Mouse (Mus musculus): Measurements from ENCODE around the gene Phc1.

Phc1 gene

DNA sequence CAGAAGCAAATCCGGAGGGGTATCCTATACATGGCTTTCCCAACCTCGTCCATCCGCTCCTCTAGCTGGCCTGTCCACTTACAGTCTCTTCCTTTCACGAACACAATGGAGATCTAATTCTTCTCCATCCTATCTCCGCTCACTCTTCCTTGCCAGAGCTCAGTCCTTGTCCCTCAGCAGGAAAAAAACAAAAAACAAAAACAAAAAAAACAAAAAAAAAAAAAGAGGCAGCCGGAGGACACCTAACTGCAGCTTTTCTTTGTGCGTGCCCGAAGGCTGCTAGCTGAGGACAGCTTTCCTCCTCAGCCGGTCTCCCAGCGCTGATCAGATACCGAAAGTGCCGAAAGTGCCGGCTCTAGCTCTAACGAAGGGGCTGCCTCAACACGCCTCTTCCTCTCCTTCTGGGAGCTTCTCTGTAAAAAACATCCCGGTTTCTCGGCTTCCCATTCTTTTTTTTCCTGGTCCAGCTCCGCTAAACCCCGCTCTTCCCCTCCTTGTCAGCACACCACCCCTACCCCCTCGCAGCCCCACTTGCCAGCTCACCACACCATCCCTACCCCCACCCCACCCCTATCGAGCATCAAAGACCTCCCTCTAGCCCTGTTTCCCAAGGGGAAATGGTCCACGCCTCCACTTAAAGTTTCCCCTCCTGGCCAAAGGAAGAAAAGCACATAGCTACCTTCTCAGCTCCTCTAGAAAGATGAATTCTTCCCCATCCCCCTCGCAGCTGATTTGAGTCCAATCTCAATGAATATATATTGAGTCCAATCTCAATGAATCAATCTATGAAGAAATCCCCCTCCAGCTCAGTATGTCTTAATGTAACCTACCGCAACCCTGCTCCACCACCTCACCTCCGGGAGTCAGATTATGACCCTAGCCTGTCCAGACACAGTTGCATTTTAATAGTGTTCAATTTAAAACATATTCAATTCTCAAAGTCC, 42.8 kb downstream of the Phc1 start:
- no peak for DNase-seq (ENCODE audit: extremely low read depth, low read depth, low spot score)

DNA sequence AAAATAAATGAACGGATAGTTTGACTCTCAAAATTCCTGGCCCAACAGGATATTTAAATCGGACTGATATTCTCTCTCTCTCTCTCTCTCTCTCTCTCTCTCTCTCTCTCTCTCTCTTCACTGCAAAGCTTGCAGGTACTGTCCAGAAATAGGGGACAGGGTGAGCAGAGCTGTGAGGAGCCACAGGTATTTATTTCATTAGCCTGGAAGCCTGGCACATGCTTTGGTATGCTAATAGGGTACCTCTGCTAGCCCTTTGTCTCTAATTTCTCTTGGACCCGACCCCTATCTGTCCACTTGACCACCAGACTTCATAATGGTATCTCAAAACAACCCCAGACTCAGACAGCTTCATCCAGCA, 43.5 kb downstream of the Phc1 start:
- no peak for DNase-seq (ENCODE audit: extremely low read depth, low read depth, low spot score)

GRCm38 (mm10) chr6:122295242-122295641, 45.1 kb downstream of the Phc1 start:
- no peak for DNase-seq (ENCODE audit: extremely low read depth, low read depth, low spot score)

- DNase-seq (ENCODE audit: extremely low read depth, low read depth, low spot score) = no peak
Observed at GRCm38 (mm10) chr6:122294290-122294689, 46.1 kb downstream of the Phc1 start.

- no peak for DNase-seq (ENCODE audit: extremely low read depth, low read depth, low spot score)
Observed at GRCm38 (mm10) chr6:122293796-122294195, 46.6 kb downstream of the Phc1 start.

DNA sequence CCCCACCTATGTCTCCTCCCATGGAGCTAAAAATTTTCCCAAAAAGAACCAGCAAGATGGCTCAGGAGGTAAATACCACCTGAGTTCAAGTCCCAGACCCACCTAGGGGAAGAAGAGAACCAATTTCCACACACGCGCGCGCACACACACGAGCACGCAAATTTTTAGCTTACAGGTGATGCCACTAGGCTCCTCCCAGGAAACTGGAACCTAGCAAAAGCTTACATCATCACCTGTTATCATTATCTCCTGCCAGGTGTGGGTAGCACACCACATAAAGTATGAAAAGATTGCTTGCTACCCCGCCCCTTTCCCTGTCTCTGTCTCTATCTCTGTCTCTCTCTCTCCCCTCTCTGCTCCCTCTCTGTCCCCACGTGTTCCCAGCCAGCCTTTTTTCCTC, 47.2 kb downstream of the Phc1 start:
- no peak for DNase-seq (ENCODE audit: extremely low read depth, low read depth, low spot score)

- DNase-seq (ENCODE audit: extremely low read depth, low read depth, low spot score) = no peak
Observed at GRCm38 (mm10) chr6:122292184-122292583, 48.2 kb downstream of the Phc1 start.

DNA sequence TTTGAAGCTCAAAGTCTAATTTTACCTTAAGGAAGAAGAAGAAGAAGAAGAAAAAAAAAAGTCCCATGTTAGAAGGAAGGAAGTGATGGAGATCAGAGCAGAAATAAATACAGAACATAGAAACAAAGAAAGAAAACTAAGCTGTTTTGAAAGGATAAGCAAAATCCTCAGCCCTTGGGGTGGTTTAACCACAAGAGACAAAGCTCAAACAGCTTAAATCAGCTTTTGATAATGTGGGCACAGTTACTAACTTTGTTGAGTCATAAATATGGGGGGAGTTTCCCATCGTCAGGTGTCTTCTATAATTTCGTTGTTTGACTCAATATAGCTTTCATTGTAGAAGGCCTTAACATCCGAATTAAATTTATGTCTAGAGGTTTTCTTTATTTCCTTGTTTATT, 48.6 kb downstream of the Phc1 start:
- DNase-seq (ENCODE audit: extremely low read depth, low read depth, low spot score) = no peak

GRCm38 (mm10) chr6:122291264-122291663, 49.1 kb downstream of the Phc1 start:
- DNase-seq (ENCODE audit: extremely low read depth, low read depth, low spot score) = no peak

GRCm38 (mm10) chr6:122290253-122290652, 50.1 kb downstream of the Phc1 start:
- no peak for DNase-seq (ENCODE audit: extremely low read depth, low read depth, low spot score)

DNA sequence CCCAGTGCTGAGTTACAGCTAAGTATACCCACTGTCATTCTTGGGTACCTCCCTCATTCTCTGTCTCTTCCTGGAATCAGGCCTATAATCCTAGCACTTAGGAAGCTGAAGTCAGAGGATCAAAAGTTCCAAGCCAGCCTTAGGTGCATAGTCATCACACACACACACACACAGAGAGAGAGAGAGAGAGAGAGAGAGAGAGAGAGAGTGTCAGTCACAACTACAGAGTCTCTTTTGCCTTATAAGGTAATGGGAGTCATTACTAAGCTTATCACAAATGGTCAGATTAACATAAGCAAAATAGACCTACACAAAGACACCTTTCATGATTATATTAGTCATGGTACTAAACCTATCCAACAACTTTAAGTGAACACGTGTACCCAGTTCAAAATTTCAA, 51.0 kb downstream of the Phc1 start:
- DNase-seq (ENCODE audit: extremely low read depth, low read depth, low spot score) = no peak

DNA sequence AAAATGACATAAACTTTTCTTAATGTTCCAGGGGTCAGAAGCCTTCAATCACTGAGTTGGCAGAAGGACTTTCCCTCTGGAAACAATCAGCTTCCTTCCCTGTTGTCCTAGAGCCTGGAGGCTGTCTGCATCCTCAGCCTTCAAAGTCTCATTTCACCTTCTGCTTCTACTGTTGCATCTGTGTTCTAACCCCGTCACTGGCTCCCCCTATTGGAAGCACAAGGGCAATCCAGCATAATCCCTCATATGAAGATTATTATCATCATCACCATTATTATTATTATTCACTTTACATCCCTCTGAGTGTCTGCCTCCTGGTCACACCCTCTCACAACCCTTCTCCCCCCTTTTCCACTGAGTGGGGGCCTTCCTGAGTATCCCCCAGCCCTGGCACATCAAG, 52.1 kb downstream of the Phc1 start:
- DNase-seq (ENCODE audit: extremely low read depth, low read depth, low spot score) = no peak

DNA sequence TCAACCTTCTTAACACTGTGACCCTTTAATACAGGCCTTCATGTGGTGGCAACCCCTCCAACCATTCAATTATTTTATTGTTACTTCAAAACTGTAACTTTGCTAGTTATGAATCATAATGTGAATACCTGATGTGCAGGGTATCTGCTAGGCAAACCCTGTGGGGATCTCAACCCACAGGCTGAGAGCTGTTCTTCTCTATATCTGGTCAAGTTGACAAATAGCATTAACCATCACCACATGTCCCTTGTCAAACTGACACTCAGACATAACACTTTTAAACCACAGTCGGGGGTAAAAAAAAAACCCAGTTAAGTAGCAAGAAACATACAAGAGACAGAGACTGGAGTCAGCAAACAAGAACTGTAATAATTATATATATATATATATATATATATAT, 55.5 kb downstream of the Phc1 start:
- no peak for DNase-seq (ENCODE audit: extremely low read depth, low read depth, low spot score)

DNA sequence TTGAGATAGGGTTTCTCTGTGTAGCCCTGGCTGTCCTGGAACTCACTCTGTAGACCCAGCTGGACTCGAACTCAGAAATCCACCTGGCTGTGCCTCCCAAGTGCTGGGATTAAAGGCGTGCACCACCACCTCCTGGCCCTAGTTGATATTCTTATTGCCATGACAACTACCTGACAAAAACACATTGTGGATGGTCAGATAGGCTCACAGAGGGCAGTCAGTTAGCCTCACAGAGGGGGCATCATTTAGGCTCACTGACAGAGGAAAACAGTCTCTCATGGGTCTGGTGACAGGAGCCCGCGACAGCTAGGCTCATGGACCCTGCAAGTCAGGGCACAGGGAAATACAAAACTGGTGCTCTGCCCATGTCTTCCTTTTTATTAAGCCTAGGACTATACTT, 56.1 kb downstream of the Phc1 start:
- DNase-seq (ENCODE audit: extremely low read depth, low read depth, low spot score) = no peak

DNA sequence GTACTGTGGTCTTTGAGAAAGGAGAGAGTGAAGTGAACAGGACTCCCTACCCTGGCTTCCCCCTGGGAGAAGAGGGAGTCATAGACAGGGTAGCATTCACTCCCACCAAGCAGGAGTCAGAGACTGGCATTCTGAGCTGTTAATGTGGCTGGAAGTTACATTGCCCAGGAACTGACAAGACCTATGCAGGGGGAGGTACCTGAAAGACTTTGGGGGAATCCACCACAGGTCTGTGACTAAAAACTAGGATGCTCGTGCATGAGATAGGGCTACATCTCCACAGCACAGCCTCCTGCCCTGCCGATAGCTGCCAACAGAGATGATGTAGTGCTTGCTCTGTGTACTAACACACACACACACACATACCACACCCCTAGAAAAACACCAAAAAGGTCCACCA, 56.9 kb downstream of the Phc1 start:
- no peak for DNase-seq (ENCODE audit: extremely low read depth, low read depth, low spot score)

- DNase-seq (ENCODE audit: extremely low read depth, low read depth, low spot score) = no peak
Observed at GRCm38 (mm10) chr6:122282782-122283181, 57.6 kb downstream of the Phc1 start, which contains the start of gene Klrg1. Gene Klrg1, minus strand, starts transcription at chr6:122282882.

DNA sequence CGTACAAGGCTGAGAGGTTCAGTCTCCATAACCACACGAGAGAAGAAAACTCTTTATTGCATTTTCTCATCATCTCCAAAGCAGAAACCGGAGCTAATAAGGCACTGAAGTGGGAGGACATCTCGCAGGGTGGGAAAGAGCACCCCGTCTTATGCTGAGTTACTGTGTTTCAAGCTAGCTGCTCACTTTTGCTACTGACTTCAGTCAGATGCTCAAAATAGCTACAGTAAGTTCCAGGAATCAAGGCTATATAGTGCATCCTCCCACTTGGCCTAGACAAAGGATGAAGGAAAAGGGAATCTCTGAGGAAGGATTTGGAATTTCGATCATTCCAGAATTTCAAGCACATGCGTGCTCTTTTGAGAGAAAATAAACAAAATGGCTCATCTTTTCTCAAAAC, 63.8 kb downstream of the Phc1 start:
- DNase-seq (ENCODE audit: extremely low read depth, low read depth, low spot score) = no peak

- DNase-seq (ENCODE audit: extremely low read depth, low read depth, low spot score) = no peak
Observed at GRCm38 (mm10) chr6:122274546-122274945, 65.8 kb downstream of the Phc1 start.

DNA sequence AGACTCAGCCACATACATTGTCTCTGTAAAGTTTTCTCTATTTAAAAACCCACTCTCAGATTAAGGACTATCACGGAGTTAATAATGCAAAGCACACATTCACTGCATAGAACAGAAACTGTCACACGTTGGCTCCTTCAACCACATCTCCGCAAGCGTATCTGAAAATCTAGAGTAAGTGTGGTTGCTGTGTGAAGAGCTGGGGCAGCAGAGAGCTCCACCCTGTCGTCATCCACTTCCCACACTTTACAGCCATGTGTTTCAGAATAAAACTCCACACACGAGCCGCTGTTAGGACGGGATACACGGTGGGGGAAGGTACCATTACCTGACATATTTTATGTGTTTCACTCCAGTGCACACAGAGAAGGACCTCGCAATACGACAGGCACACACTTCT, 70.2 kb downstream of the Phc1 start:
- DNase-seq (ENCODE audit: extremely low read depth, low read depth, low spot score) = no peak

GRCm38 (mm10) chr6:122269170-122269569, 71.2 kb downstream of the Phc1 start:
- DNase-seq (ENCODE audit: extremely low read depth, low read depth, low spot score) = no peak

GRCm38 (mm10) chr6:122268561-122268960, 71.8 kb downstream of the Phc1 start:
- DNase-seq (ENCODE audit: extremely low read depth, low read depth, low spot score) = no peak
